Mouse (Mus musculus): ENCODE results near the gene Gm20388.

DNA sequence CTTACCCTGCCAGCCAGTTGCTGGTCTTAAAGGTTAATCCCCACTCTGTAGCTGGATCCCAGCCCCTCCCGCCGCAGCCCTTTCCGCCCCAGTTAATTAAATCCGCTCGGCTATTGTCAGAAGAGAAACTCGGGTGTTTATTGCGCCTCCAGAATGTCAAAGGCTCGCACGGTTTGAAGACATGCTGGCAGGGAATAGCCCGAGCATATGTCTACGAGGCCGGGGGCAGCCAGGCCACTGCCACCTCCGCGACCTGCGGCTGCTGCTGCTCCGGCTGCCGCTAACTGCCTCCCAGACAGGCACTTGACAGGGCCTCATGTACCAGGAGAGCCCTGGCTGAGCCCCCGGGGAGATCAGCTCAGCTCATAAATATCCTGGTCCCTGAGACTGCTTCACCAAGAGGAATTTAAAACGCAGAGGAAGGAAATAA, 594.5 kb downstream of the Gm20388 start:
- TF ChIP-seq CTCF (IDR thresholded peaks at IDR 0.05; ENCODE audit: low read depth, low read length) (no peak), TAL1 (conservative IDR thresholded peaks at IDR 0.05; ENCODE audit: low read depth, low read length) (no peak), GATA2 (IDR thresholded peaks at IDR 0.05; ENCODE audit: borderline replicate concordance, low read depth, low read length) (no peak)

Measured in G1E (cell line).